Mouse (Mus musculus) intestine, embryonic 15.5 days (tissue): ENCODE measurements around the gene Bnc1. TPM values are rescaled to one million over a fixed set of nuclear protein-coding genes. Genes with fewer than 3 reads are reported as not detected.

Experiments used
- ATAC-seq: fragments of 200-750 bp; cut with Nextera tagmentation; 2 replicates; pipeline ENCODE4 v1.8.0; 2017; ENCODE audit warnings: moderate TSS enrichment, moderate library complexity
- H3K27ac ChIP-seq: fragments of 300-500 bp; sonication (generic); 2 replicates; pipeline ENCODE4 v1.5.1; 2015; ENCODE audit warnings: mild to moderate bottlenecking, inconsistent platforms
- H3K27me3 ChIP-seq: fragments of 300-500 bp; sonication (generic); replicated peaks from 2 replicates; pipeline ENCODE4 v1.6.1; 2015; ENCODE audit warnings: inconsistent platforms
- H3K36me3 ChIP-seq: fragments of 300-500 bp; sonication (generic); 2 replicates; pipeline ENCODE4 v1.6.1; 2015; ENCODE audit warnings: inconsistent platforms
- H3K4me1 ChIP-seq: fragments of 300-500 bp; sonication (generic); replicated peaks from 2 replicates; pipeline ENCODE4 v1.6.1; 2015; ENCODE audit warnings: inconsistent platforms
- H3K4me2 ChIP-seq: fragments of 300-500 bp; sonication (generic); replicated peaks from 2 replicates; pipeline ENCODE4 v1.6.1; 2015; ENCODE audit warnings: mild to moderate bottlenecking, inconsistent platforms
- H3K4me3 ChIP-seq: fragments of 300-500 bp; sonication (generic); replicated peaks from 2 replicates; pipeline ENCODE4 v1.5.1; 2015; ENCODE audit warnings: inconsistent platforms
- H3K9ac ChIP-seq: fragments of 300-500 bp; sonication (generic); 2 replicates; pipeline ENCODE4 v1.6.1; 2015; ENCODE audit warnings: inconsistent platforms
- H3K9me3 ChIP-seq: fragments of 300-500 bp; sonication (generic); 2 replicates; pipeline ENCODE4 v1.6.1; 2016; ENCODE audit warnings: inconsistent platforms
- WGBS: fragments of 180-500 bp; shearing (Covaris S2); methylation state at CpG from one replicate; pipeline ENCODE4 v1.1.7; 2015; 5-methylcytosine and 5-hydroxymethylcytosine counted together
- polyA plus RNA-seq: library from polyadenylated mRNA; unstranded; fragments of >200 nt; fragmentation: Nextera tagmentation; extraction: Ambion mirVana; gene quantifications from 2 replicates; pipeline ENCODE4 v1.2.1, GENCODE M21; 2015

Bnc1 gene
- polyA plus RNA-seq, 1 experiment from 2014 or later: 3.7 TPM

DNA sequence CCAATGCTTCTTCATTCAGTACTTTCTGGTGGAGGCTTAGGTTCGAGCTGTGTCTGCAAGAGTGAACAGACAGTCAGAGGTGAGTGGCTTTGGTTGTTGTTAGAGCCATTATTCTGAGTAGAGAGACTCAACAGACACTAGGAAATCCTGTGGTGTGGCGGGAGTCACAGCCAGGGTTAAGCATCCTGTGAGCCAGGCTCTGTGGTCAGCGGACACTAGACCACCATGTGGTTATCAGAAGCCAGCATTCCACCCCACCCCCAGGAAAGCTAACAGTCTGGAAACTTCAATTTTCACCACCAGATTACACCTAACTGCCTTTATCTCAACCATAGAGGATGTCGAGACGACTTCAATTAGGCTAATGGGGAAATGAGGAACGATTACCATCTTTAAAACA, 23.1 kb downstream of the Bnc1 start:
- no peaks in the 10 kb centered on the region for H3K4me1 ChIP-seq
- WGBS: 77% methylated on average over 6 of the region's 6 CpGs
- H3K4me2 ChIP-seq: no peak overlapping the region
- H3K4me3 ChIP-seq: no peak overlapping the region
- H3K36me3 ChIP-seq: no peaks in the 10 kb centered on the region
- no peak for ATAC-seq
- H3K9me3 ChIP-seq: no peaks in the 10 kb centered on the region
- no peaks in the 10 kb centered on the region for H3K27me3 ChIP-seq
- H3K9ac ChIP-seq: no peak overlapping the region
- no peak overlapping the region for H3K27ac ChIP-seq

- ATAC-seq: no peak
- Histone ChIP-seq H3K4me1 (no peaks in the 10 kb centered on the region), H3K27ac (no peak overlapping the region), H3K4me3 (no peak overlapping the region), H3K36me3 (no peaks in the 10 kb centered on the region), H3K9ac (no peak overlapping the region), H3K27me3 (no peaks in the 10 kb centered on the region), H3K9me3 (no peaks in the 10 kb centered on the region), H3K4me2 (no peak overlapping the region)
- 83% methylated on average over 4 of the region's 4 CpGs for WGBS
Measured at GRCm38 (mm10) chr7:81968451-81968850, 23.6 kb downstream of the Bnc1 start.

DNA sequence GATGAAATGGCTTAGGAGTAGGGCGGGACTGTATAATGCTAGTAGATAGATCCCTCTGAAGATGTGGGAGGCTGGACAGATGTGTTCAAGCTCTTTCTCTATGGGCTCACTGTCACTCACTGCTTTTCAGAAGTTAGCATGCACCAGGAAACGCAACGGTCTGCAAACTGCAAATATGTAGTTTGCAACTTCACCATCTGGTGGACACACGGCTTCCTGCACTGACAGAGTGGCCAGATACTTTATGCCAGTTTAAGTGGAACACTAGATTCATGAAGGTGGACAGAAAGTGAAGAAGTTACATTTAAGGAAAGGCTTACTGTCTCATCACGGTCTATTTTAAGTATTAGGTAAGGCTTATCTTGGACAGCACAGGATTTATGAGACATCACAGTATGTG, 25.9 kb downstream of the Bnc1 start:
- Histone ChIP-seq H3K4me2 (no peak overlapping the region), H3K27me3 (no peaks in the 10 kb centered on the region), H3K4me3 (no peak overlapping the region), H3K27ac (no peak overlapping the region), H3K4me1 (no peaks in the 10 kb centered on the region), H3K9me3 (no peaks in the 10 kb centered on the region), H3K9ac (no peak overlapping the region), H3K36me3 (no peaks in the 10 kb centered on the region)
- no peak for ATAC-seq
- WGBS: 74% methylated on average over 5 of the region's 5 CpGs

DNA sequence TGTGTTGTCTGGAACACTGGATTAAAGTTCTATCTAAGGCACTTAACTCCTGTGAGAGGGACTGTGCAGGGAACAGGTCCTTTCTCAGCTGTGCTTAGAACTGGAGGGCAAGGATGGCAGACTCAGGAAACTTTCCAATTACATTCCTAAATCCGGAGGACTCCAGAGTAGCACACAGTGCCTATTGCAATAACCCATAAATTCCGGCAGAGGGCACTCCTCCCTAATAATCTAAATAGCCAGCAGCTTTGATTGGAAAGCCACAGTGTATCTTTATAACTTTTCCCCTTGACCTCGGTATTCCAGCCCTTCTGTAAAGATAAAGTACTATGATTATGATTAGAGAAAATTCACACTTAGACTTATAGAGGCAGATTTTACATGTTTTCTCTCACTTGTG, 32.4 kb downstream of the Bnc1 start:
- Histone ChIP-seq H3K9me3 (no peaks in the 10 kb centered on the region), H3K4me1 (no peaks in the 10 kb centered on the region), H3K9ac (no peak overlapping the region), H3K27me3 (no peaks in the 10 kb centered on the region), H3K4me3 (no peak overlapping the region), H3K27ac (no peak overlapping the region), H3K4me2 (no peak overlapping the region), H3K36me3 (no peaks in the 10 kb centered on the region)
- ATAC-seq: peak; percentile 41; the same call in 1 of the 2 replicates
- WGBS: under 1% methylated on average over 3 of the region's 3 CpGs

DNA sequence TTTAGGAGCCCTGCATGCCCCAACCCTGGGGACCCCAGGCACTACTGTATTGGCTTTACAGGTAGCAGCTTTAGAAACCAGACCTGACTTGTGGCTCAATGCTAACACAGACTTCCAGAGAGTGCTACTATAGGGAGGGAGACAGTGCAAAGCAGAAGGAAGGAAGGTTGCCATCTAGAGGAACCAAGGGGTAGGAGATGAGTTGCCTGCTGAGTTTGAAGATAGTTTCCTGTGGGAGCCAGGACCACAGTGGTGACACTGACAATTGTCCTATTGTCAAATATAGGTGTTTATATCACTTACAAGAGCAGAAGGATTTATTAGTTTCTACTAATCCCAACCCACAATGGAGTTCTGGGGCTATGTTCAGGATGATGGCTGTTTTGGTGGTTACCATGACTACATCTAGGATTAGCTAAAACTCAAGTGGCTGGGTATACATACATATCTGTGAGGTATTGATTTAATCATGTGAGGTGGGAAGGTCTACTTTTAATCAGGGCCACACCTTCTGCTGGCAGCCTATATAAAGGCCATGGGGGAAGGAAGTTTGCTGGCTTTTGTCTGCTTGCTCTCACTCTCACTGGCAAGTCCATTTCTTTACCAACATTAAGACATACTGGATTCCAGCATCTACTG, 37.8 kb downstream of the Bnc1 start:
- no peaks in the 10 kb centered on the region for H3K27me3 ChIP-seq
- H3K9me3 ChIP-seq: no peaks in the 10 kb centered on the region
- H3K4me2 ChIP-seq: no peak overlapping the region
- ATAC-seq: no peak
- H3K27ac ChIP-seq: no peak overlapping the region
- no peaks in the 10 kb centered on the region for H3K36me3 ChIP-seq
- H3K4me3 ChIP-seq: no peak overlapping the region
- H3K9ac ChIP-seq: no peak overlapping the region
- no peaks in the 10 kb centered on the region for H3K4me1 ChIP-seq

- Histone ChIP-seq H3K27me3 (no peaks in the 10 kb centered on the region), H3K36me3 (no peaks in the 10 kb centered on the region), H3K4me1 (no peaks in the 10 kb centered on the region), H3K9me3 (no peaks in the 10 kb centered on the region), H3K9ac (no peak overlapping the region), H3K4me3 (no peak overlapping the region), H3K4me2 (no peak overlapping the region), H3K27ac (no peak overlapping the region)
- ATAC-seq: no peak
- 78% methylated on average over 2 of the region's 2 CpGs for WGBS
Measured at GRCm38 (mm10) chr7:81950499-81950898, 41.6 kb downstream of the Bnc1 start.

GRCm38 (mm10) chr7:81945398-81945797, 46.7 kb downstream of the Bnc1 start:
- Histone ChIP-seq H3K4me3 (no peak overlapping the region), H3K27me3 (no peaks in the 10 kb centered on the region), H3K4me1 (no peaks in the 10 kb centered on the region), H3K27ac (no peak overlapping the region), H3K9ac (no peak overlapping the region), H3K36me3 (no peaks in the 10 kb centered on the region), H3K9me3 (no peaks in the 10 kb centered on the region), H3K4me2 (no peak overlapping the region)
- 32% methylated on average over 4 of the region's 4 CpGs for WGBS
- no peak for ATAC-seq

DNA sequence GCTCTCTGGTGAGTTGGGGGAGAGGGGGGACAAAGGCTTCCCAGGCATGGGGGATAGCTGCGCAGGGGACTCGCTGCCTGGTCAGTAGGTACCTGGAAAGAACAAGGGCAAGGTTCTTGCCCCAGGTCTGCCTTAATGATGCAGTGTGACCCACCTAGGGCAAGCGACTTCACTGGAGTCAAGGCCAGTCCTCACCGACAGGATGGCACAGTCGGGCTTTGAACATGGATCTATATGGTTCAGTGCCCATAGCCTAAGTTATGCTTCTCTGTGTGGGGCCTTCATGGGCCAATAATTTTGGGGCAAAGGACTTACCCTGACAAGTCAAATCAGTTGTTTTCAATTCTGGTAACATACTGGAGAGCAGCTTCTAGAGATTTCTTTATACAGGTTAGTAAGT, 57.3 kb downstream of the Bnc1 start:
- H3K4me3 ChIP-seq: peak overlapping the region; percentile 71
- H3K36me3 ChIP-seq: no peaks in the 10 kb centered on the region
- H3K4me2 ChIP-seq: peak overlapping the region; percentile 86
- no peaks in the 10 kb centered on the region for H3K9me3 ChIP-seq
- H3K9ac ChIP-seq: peak overlapping the region; percentile 74
- H3K27me3 ChIP-seq: peaks cover 24% of the 10 kb centered on the region
- H3K27ac ChIP-seq: no peak overlapping the region
- no peak for ATAC-seq
- no peaks in the 10 kb centered on the region for H3K4me1 ChIP-seq
- WGBS: 10% methylated on average over 5 of the region's 5 CpGs

- Histone ChIP-seq H3K27me3 (peaks cover 24% of the 10 kb centered on the region), H3K36me3 (no peaks in the 10 kb centered on the region), H3K4me2 (peak within 1 kb of the TSS; percentile 86), H3K4me1 (no peaks in the 10 kb centered on the region), H3K4me3 (peak within 1 kb of the TSS; percentile 71), H3K9me3 (no peaks in the 10 kb centered on the region), H3K9ac (peak within 1 kb of the TSS; percentile 74), H3K27ac (peak within 1 kb of the TSS; percentile 86)
- peak; percentile 87 for ATAC-seq
- WGBS: under 1% methylated on average over 62 of the region's 63 CpGs
Measured at GRCm38 (mm10) chr7:81934267-81934745, 57.8 kb downstream of the Bnc1 start, which contains the start of gene Hdgfl3. Hdgfl3 (minus strand) TSS chr7:81934473.

GRCm38 (mm10) chr7:81933601-81934266, 58.4 kb downstream of the Bnc1 start:
- H3K4me1 ChIP-seq: no peaks in the 10 kb centered on the region
- H3K27me3 ChIP-seq: peaks cover 24% of the 10 kb centered on the region
- H3K4me2 ChIP-seq: peak overlapping the region; percentile 86
- no peaks in the 10 kb centered on the region for H3K36me3 ChIP-seq
- ATAC-seq: peak; percentile 86
- under 1% methylated on average over 101 of the region's 103 CpGs for WGBS
- no peaks in the 10 kb centered on the region for H3K9me3 ChIP-seq
- peak overlapping the region; percentile 74 for H3K9ac ChIP-seq
- peak overlapping the region; percentile 86 for H3K27ac ChIP-seq
- peak overlapping the region; percentile 71 for H3K4me3 ChIP-seq

- Histone ChIP-seq H3K4me2 (peak overlapping the region; percentile 86), H3K4me3 (peak overlapping the region; percentile 71)
- 7% methylated on average over 23 of the region's 23 CpGs for WGBS
Measured at GRCm38 (mm10) chr7:81933061-81933600, 59.0 kb downstream of the Bnc1 start.

DNA sequence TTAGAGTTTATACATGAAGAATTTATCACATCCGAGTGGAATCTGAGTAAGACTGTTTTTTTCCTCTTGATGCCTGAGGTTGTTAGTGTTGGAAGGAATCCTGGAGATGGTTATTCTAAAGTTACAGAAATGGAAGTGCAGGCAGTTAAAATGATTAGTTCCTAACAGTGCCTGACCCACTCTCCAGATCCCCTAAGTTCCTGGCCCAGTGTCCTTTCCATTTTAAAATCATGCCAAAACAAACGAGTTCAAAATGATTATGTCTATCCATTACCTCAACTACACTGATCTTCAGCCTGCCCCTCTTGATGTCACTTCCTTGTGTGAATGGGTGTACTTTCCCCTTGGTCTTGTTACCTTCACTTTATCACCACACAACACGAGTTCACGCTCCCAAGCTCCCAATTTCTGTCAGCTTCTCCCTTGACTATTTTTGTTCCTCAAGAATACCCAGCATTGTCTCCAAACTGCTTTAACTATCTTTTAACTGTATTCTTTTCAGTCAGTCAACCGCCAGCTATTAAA, 59.5 kb downstream of the Bnc1 start:
- peak overlapping the region; percentile 71 for H3K4me3 ChIP-seq
- ATAC-seq: no peak
- no peaks in the 10 kb centered on the region for H3K9me3 ChIP-seq
- peak overlapping the region; percentile 86 for H3K4me2 ChIP-seq
- 34% methylated on average over 5 of the region's 5 CpGs for WGBS
- no peaks in the 10 kb centered on the region for H3K36me3 ChIP-seq
- no peak overlapping the region for H3K27ac ChIP-seq
- 0 out of 2 replicates have a peak overlapping the region, but pooled peaks have one; percentile 15 for H3K9ac ChIP-seq
- H3K4me1 ChIP-seq: no peaks in the 10 kb centered on the region
- peaks cover 24% of the 10 kb centered on the region for H3K27me3 ChIP-seq

More at GRCm38 (mm10) chr7:81933061-81933600, 59.0 kb downstream of the Bnc1 start:
- Histone ChIP-seq H3K36me3 (no peaks in the 10 kb centered on the region), H3K9ac (peak overlapping the region; percentile 74), H3K27ac (peak overlapping the region; percentile 86), H3K9me3 (no peaks in the 10 kb centered on the region), H3K4me1 (no peaks in the 10 kb centered on the region), H3K27me3 (peaks cover 24% of the 10 kb centered on the region)
- no peak for ATAC-seq
